Mouse (Mus musculus) gastrocnemius, postnatal 36 days (tissue): ENCODE measurements at regions not wholly inside any gene's neighbourhood (a gene's known extent, or its start where the extent isn't known, plus 50 kb on each side); places are given as distances from the start of the nearest gene placed in this dataset.

Experiments
- DNase-seq, 2 experiments: peaks; one replicate each; pipeline ENCODE4 v3.0.0; 2022
- intact Hi-C: fragments of 180-260 bp; cut with DNase I; formaldehyde crosslinking; loops from one replicate; pipeline ENCODE4 v1.15.1; 2025

DNA sequence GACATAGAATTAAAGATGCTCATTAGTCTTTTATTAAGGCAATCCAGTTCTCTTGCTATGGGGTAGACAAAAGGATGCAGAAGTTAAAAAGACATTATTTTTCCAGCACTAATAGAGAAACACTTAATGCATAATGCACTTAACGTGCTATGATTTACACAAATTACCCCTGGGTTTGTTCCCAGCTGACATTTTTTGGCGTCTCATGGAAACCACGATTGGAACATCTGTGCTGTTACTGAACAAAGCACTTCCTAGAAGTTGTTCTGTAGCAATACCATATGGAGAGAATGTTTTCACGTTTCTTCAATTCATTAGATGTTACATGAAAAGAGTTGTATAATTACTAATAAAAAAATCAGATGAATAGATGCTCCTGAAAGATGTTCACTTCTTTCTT, 635.2 kb downstream of the Gm597 start:
- no peak for DNase-seq
- intact Hi-C loops, result no loop called here

GRCm38 (mm10) chr1:28102021-28102526, 678.0 kb downstream of the Gm597 start:
- intact Hi-C loops, result no loop called here
- no peak for DNase-seq

DNA sequence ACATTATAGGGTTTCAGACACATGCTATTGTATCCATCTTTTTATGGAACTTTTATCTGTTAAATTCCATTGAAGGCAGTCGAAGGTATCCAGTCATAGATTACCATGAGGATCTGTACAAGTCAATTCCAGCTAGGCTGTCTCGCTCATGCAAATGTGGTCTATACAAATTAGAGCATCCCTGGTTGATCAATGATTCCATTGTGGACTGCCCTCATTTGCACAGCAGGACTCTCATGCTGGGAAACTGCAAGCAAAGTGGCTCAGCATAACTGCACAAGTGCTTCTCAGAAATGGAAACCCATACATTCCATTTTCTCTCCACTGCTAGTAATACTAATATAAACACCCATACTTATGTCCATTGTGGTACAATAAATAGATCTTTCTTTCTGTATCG, 695.6 kb downstream of the Gm597 start:
- intact Hi-C loops, result no loop called here
- no peak for DNase-seq

- intact Hi-C loops, result no loop called here
- DNase-seq, result no peak
These were observed 726.1 kb downstream of the Gm597 start for GRCm38 (mm10) chr1:28053980-28054379.

GRCm38 (mm10) chr1:28047964-28048363, 732.1 kb downstream of the Gm597 start:
- DNase-seq, result no peak
- intact Hi-C loops, result no loop called here

DNA sequence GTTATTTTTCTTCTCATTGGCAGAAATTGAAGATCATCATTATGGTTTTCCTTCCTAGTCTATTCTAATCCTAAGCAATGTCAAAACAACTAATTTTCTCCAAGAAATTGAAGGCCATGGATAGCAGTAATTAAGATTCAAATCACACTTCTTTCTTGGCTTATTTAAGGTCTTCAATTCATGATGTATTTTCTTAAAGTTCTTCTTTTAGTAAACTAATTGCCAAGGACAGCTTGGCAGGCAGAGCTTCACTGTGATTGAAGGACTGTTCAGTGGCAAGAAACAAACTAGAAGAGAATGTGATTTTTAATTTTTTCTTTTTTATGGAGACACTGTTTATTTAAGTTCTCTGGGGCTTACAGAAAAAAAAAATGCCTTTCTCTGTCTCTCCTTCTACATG, 732.7 kb downstream of the Gm597 start:
- DNase-seq, result no peak
- intact Hi-C loops, result no loop called here

- intact Hi-C loops, result no loop called here
- no peak for DNase-seq
These were observed 734.4 kb downstream of the Gm597 start for GRCm38 (mm10) chr1:28045695-28046094.

- intact Hi-C loops, result loop anchor here (1.0 kb wide), 1 partner anchor 44 kb away; no protein-coding TSS in a partner anchor
- no peak for DNase-seq
These were observed 754.3 kb downstream of the Gm597 start for GRCm38 (mm10) chr1:28025720-28026119.

- intact Hi-C loops, result no loop called here
- DNase-seq, result no peak
These were observed 781.6 kb downstream of the Gm597 start for GRCm38 (mm10) chr1:27998434-27998833.

DNA sequence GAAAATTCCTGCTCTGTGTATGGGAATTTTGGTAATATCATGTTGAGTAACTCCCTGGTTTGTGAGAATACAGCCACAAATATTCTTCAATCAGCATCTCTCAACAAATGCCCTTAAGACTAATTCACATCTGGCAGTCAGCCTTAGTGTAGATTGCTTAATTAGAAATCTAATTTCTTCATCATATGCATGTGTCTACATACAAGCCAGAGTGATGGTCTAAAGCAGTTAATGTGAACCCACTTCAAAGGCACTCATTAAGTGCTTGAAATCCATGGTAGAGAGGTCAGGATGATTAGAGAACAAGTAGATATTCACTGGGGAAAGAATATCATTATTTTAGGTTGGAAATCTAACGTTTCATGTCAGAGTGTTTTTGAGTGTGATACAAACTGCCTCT, 816.7 kb downstream of the Gm597 start:
- no peak for DNase-seq

More for the DNA sequence above, 816.7 kb downstream of the Gm597 start:
- intact Hi-C loops, result no loop called here
